Mouse (Mus musculus) kidney, postnatal 14 days (tissue): ENCODE measurements around the gene Aqp1.

ENCODE experiments used
- DNase-seq: peaks from one replicate; pipeline ENCODE4 v3.0.0; 2022; ENCODE audit warnings: mixed read lengths

The Aqp1 gene

GRCm38 (mm10) chr6:55357636-55358031, 21.4 kb downstream of the Aqp1 start:
- peak; percentile 85 for DNase-seq

GRCm38 (mm10) chr6:55358731-55359143, 22.5 kb downstream of the Aqp1 start:
- DNase-seq: no peak

- DNase-seq: no peak
Observed at GRCm38 (mm10) chr6:55362663-55363062, 26.4 kb downstream of the Aqp1 start.

- no peak for DNase-seq
Observed at GRCm38 (mm10) chr6:55367126-55367525, 30.9 kb downstream of the Aqp1 start.

GRCm38 (mm10) chr6:55370831-55371230, 34.6 kb downstream of the Aqp1 start:
- no peak for DNase-seq

- DNase-seq: no peak
Observed at GRCm38 (mm10) chr6:55376076-55376475, 39.8 kb downstream of the Aqp1 start, which contains the start of gene Ghrhr. Gene Ghrhr (plus strand): TSS chr6:55376295.

GRCm38 (mm10) chr6:55376511-55376910, 40.3 kb downstream of the Aqp1 start:
- DNase-seq: no peak

- DNase-seq: no peak
Observed at GRCm38 (mm10) chr6:55377461-55377860, 41.2 kb downstream of the Aqp1 start.

- peak; percentile 51 for DNase-seq
Observed at GRCm38 (mm10) chr6:55379641-55380335, 43.6 kb downstream of the Aqp1 start.

- DNase-seq: no peak
Observed at GRCm38 (mm10) chr6:55381966-55382365, 45.7 kb downstream of the Aqp1 start.

GRCm38 (mm10) chr6:55383897-55384296, 47.7 kb downstream of the Aqp1 start:
- peak; percentile 61 for DNase-seq

- DNase-seq: no peak
Observed at GRCm38 (mm10) chr6:55384356-55384951, 48.2 kb downstream of the Aqp1 start.

GRCm38 (mm10) chr6:55388546-55389169, 52.4 kb downstream of the Aqp1 start:
- no peak for DNase-seq

GRCm38 (mm10) chr6:55389321-55389720, 53.1 kb downstream of the Aqp1 start:
- DNase-seq: no peak

- DNase-seq: no peak
Observed at GRCm38 (mm10) chr6:55391814-55392213, 55.6 kb downstream of the Aqp1 start.

- peak; percentile 73 for DNase-seq
Observed at GRCm38 (mm10) chr6:55392453-55392852, 56.2 kb downstream of the Aqp1 start.

- DNase-seq: no peak
Observed at GRCm38 (mm10) chr6:55394854-55395253, 58.6 kb downstream of the Aqp1 start.

GRCm38 (mm10) chr6:55396176-55396575, 59.9 kb downstream of the Aqp1 start:
- peak; percentile 66 for DNase-seq

- DNase-seq: no peak
Observed at GRCm38 (mm10) chr6:55396622-55397041, 60.4 kb downstream of the Aqp1 start.
